Mouse (Mus musculus): Measurements from ENCODE around the gene Mov10.

GRCm38 (mm10) chr3:104864651-104865340 is 46.4 kb upstream of the Mov10 start:
- peak; percentile 75 for TF ChIP-seq POLR2A (IDR thresholded peaks at IDR 0.05; ENCODE audit: borderline replicate concordance, insufficient read depth, low read length)
- no peak for TF ChIP-seq CTCF (IDR thresholded peaks at IDR 0.05; ENCODE audit: borderline replicate concordance, insufficient read depth, low read depth, low read length)
